Mouse (Mus musculus) cerebellum, adult 2 months (tissue): ENCODE measurements around the gene Cog5.

Source experiments
- CTCF ChIP-seq: fragments of 200-500 bp; IDR thresholded peaks from 2 replicates; pipeline ENCODE4 v1.5.1; 2011; ENCODE audit warnings: low read depth, mild to moderate bottlenecking, control low read depth, low read length, moderate library complexity, borderline replicate concordance; ENCODE audit not compliant: insufficient read depth
- POLR2A ChIP-seq: fragments of 200-500 bp; IDR thresholded peaks from 2 replicates; pipeline ENCODE4 v1.6.1; 2011; ENCODE audit warnings: low read length, control low read depth, borderline replicate concordance; ENCODE audit not compliant: insufficient read depth

- TF ChIP-seq POLR2A = no peak
- no peak for TF ChIP-seq CTCF
Measured at GRCm38 (mm10) chr12:31665999-31666398, 11.3 kb downstream of the Cog5 start.
